Mouse (Mus musculus) cortical plate, adult 2 months (tissue): ENCODE data around the gene Cpne4.

Experiments
- CTCF ChIP-seq: fragments of 200-500 bp; IDR thresholded peaks from 2 replicates; pipeline ENCODE4 v1.5.1; 2011; ENCODE audit warnings: mild to moderate bottlenecking, control low read depth, low read length; ENCODE audit not compliant: insufficient read depth; ENCODE audit errors: extremely low read depth
- POLR2A ChIP-seq: fragments of 200-500 bp; IDR thresholded peaks from 2 replicates; pipeline ENCODE4 v1.6.1; 2011; ENCODE audit warnings: mild to moderate bottlenecking, low read length, control low read depth; ENCODE audit not compliant: insufficient read depth; ENCODE audit errors: extremely low read depth

DNA sequence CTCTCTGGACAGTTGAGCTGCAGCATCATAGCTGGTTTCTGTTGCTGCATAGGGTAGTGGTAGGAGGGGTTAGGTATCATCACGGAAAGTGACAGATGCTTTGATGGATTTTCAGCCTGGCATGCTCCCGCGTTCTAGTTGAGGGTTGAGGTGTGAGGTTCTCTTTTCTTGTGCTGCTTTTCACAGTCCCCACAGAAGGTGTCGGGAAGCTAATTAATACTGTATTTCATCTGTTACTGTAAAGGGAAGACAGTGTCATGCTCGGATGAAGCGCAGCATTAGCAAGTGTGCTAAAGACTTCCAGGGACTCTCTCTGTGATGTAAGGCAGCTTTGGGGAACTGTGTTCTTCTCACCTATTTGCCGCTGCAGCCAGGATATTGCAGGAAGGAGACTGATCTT lies 80.7 kb downstream of the Cpne4 start:
- TF ChIP-seq CTCF = no peak
- TF ChIP-seq POLR2A = no peak
